Mouse (Mus musculus) intestine, postnatal 0 days (tissue): Measurements from ENCODE around the gene Cntln. TPM values are rescaled to one million over a fixed set of nuclear protein-coding genes. Genes with fewer than 3 reads are reported as not detected.

Experiments
- ATAC-seq: fragments of 200-750 bp; cut with Nextera tagmentation; 2 replicates; pipeline ENCODE4 v1.8.0; 2017; ENCODE audit warnings: mild to moderate bottlenecking, moderate TSS enrichment, moderate library complexity
- H3K27ac ChIP-seq: fragments of 300-500 bp; sonication (generic); 2 replicates; pipeline ENCODE4 v1.5.1; 2014; ENCODE audit warnings: mild to moderate bottlenecking, low read depth, low read length, moderate library complexity
- H3K27me3 ChIP-seq: fragments of 300-500 bp; sonication (generic); replicated peaks from 2 replicates; pipeline ENCODE4 v1.6.1; 2014; ENCODE audit warnings: low read length, mixed read lengths; ENCODE audit not compliant: control insufficient read depth, insufficient read depth
- H3K36me3 ChIP-seq: fragments of 300-500 bp; sonication (generic); 2 replicates; pipeline ENCODE4 v1.6.1; 2014; ENCODE audit warnings: mild to moderate bottlenecking, moderate library complexity; ENCODE audit not compliant: control insufficient read depth, insufficient read depth
- H3K4me1 ChIP-seq: fragments of 300-500 bp; sonication (generic); replicated peaks from 2 replicates; pipeline ENCODE4 v1.6.1; 2014; ENCODE audit warnings: antibody characterized with exemption, low read length, mixed read lengths; ENCODE audit not compliant: control insufficient read depth, insufficient read depth
- H3K4me2 ChIP-seq: fragments of 300-500 bp; sonication (generic); replicated peaks from 2 replicates; pipeline ENCODE4 v1.6.1; 2014; ENCODE audit warnings: low read depth, mild to moderate bottlenecking, moderate library complexity
- H3K4me3 ChIP-seq: fragments of 300-500 bp; sonication (generic); 2 replicates; pipeline ENCODE4 v1.5.1; 2014; ENCODE audit warnings: low read depth, low read length
- H3K9ac ChIP-seq: fragments of 300-500 bp; sonication (generic); 2 replicates; pipeline ENCODE4 v1.6.1; 2014; ENCODE audit warnings: mild to moderate bottlenecking, low read depth, low read length
- H3K9me3 ChIP-seq: fragments of 300-500 bp; sonication (generic); 2 replicates; pipeline ENCODE4 v1.6.1; 2016; ENCODE audit warnings: mixed run types; ENCODE audit not compliant: control insufficient read depth
- CTCF ChIP-seq: sonication (generic); IDR thresholded peaks from 2 replicates; pipeline ENCODE4 v1.5.1; 2016; ENCODE audit warnings: low read depth, mild to moderate bottlenecking, control low read depth, antibody characterized with exemption, moderate library complexity
- WGBS: fragments of 180-500 bp; shearing (Covaris S2); extraction: QIAGEN DNeasy Blood & Tissue Kit; methylation state at CpG from one replicate; pipeline ENCODE4 v1.1.7; 2014; 5-methylcytosine and 5-hydroxymethylcytosine counted together
- polyA plus RNA-seq: library from polyadenylated mRNA; unstranded; fragments of >200 nt; fragmentation: Nextera tagmentation; extraction: Ambion mirVana; gene quantifications from 2 replicates; pipeline ENCODE4 v1.2.1, GENCODE M21; 2015

The Cntln gene
- polyA plus RNA-seq, 1 experiment from 2014 or later, result 4.0 TPM

DNA sequence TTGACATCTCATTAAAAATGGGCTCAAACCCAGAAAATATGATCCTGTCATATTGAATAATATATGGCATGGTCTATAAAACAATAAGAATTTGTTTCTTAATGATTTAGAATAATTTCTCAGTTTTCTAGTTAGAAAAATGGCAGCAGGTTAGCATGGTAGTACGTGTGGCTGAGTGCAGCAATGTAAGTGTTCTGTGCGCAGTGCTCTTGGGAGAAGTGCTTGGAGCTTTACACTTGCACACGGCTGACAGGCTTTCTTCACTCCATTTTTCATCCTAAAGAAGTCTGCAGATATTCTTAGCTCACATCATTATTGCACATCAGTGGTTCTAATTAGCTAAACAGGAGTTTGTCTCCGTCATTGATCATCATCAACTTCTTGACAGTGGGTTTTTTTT lies 60.0 kb downstream of the Cntln start:
- no peak overlapping the region for H3K4me3 ChIP-seq
- no peaks in the 10 kb centered on the region for H3K27me3 ChIP-seq
- no peaks in the 10 kb centered on the region for H3K9me3 ChIP-seq
- H3K4me1 ChIP-seq, result no peaks in the 10 kb centered on the region
- H3K36me3 ChIP-seq, result no peaks in the 10 kb centered on the region
- WGBS, result 86% methylated on average over 4 of the region's 4 CpGs
- ATAC-seq, result no peak
- H3K9ac ChIP-seq, result no peak overlapping the region
- no peak for TF ChIP-seq CTCF
- H3K27ac ChIP-seq, result no peak overlapping the region
- no peak overlapping the region for H3K4me2 ChIP-seq

DNA sequence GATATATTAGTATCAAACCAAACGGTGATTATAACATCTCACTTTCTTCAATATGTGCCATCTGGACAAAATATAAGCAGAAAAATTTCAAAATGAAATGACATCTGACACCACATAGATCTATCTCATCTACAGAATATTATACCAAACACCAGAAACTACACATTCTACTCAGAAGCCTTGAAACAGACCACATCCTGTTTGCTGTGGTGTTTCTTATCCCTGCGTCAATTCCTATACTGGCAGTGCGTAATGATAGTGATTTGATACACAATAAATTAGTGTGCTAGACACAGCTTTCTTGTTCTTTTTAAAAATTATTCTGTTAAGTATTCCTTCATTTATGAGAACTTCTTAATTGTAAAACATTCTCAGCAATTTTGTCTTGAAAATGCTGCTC lies 62.3 kb downstream of the Cntln start:
- TF ChIP-seq CTCF, result no peak
- Histone ChIP-seq H3K27ac (no peak overlapping the region), H3K9me3 (no peaks in the 10 kb centered on the region), H3K9ac (no peak overlapping the region), H3K27me3 (no peaks in the 10 kb centered on the region), H3K36me3 (no peaks in the 10 kb centered on the region), H3K4me2 (no peak overlapping the region), H3K4me1 (no peaks in the 10 kb centered on the region), H3K4me3 (no peak overlapping the region)
- ATAC-seq, result no peak
- WGBS, result 84% methylated on average over 3 of the region's 3 CpGs

DNA sequence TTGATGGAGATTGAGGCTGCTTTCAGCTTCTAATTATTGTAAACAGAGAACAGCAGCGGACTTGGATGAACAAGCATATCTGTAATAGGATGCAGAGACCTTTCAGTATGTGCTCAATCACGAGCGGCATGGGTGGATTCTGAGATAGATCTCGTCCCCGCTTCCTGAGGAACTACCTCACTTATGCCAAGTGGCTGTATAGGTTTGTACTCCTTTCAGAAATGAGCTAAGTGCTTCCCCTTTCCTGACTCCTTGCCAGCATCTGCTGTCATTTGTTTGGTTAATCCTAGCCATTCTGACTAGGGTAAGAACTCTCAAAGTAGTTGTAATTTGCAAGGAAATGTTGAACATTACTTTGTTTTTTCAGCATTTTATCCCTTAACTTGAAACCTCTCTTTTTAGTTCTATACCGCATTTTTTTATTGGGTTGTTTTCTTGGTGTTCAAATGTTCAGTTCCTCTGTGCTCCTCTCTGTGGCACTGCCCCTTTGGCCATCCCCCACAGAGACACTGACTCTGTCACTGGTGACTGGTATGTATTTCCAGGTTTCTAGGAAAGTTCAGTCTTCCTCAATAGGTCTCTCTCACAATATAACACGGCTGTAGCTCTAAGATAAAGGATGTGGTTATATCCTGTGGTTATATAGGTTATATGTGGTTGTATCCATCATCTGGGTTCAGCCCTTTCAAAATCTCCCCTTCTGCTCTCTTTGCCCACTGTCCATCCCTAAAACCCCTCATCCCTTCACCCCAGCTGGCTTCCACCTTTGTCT lies 93.0 kb downstream of the Cntln start:
- WGBS, result 64% methylated on average over 7 of the region's 7 CpGs
- TF ChIP-seq CTCF, result no peak
- no peaks in the 10 kb centered on the region for H3K27me3 ChIP-seq
- H3K4me2 ChIP-seq, result no peak overlapping the region
- H3K36me3 ChIP-seq, result no peaks in the 10 kb centered on the region
- H3K9ac ChIP-seq, result no peak overlapping the region
- H3K4me1 ChIP-seq, result no peaks in the 10 kb centered on the region
- H3K4me3 ChIP-seq, result no peak overlapping the region
- no peak overlapping the region for H3K27ac ChIP-seq
- no peak for ATAC-seq
- H3K9me3 ChIP-seq, result no peaks in the 10 kb centered on the region

DNA sequence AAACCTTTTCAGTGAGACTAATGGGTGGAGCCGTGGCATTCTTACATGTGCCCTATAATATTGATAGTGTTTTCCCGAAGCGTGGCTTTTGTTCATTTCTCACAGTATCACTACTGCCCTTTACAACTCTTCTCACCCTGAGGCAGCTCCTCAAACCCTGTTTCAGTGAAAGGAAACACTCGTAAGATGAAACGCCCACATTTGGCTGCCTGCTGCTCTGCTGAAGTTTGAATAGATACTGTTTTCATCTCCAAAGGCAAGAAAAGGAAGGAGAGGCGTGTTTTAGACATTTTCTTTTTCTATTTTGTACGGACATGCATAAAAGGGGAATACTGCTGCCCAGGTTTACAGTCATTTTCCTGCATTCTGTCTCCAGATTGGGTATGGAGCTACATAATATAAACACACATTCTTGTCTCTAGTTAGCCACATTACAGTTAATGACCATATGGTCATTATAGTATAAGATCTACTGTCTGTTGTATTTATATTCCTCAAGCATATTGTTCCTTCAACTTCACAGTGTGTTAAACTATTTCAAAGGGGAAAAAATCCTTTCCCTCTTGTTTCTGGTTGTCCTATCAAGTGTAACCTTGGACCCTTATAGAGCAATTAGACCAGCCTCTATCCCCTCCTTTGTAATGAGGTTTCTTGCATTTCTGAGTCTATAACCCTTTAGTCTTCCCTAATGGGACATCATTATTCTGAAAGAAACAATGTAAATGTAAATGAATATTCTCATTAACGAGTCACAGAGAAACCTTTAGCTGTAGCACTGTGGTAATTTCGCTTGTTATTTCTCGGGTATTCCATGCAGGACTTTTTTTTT lies 111.6 kb downstream of the Cntln start:
- no peaks in the 10 kb centered on the region for H3K27me3 ChIP-seq
- no peaks in the 10 kb centered on the region for H3K9me3 ChIP-seq
- 84% methylated on average over 10 of the region's 10 CpGs for WGBS
- H3K4me2 ChIP-seq, result no peak overlapping the region
- H3K4me1 ChIP-seq, result no peaks in the 10 kb centered on the region
- no peak overlapping the region for H3K4me3 ChIP-seq
- no peak overlapping the region for H3K9ac ChIP-seq
- ATAC-seq, result no peak
- no peaks in the 10 kb centered on the region for H3K36me3 ChIP-seq
- no peak overlapping the region for H3K27ac ChIP-seq
- TF ChIP-seq CTCF, result no peak

DNA sequence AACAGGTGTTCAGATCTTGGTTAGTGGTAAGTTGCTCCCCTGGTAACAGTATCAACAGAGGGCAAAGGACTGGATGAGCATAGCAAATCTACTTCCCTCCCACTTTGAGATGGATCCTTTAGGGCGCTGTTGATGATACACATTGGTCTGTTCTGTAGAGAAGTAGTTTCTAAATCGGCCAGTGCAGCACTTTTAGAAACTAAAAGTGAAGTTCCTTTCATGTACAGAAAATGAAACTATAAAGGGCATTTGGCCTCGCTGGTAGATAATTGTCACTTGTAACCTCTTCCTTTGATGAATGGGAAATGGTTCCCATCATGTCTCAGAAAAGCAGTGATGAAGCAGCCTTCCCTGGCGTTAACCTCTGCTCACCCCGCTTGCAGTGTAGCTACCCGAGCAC lies 121.5 kb downstream of the Cntln start:
- Histone ChIP-seq H3K4me2 (no peak overlapping the region), H3K27me3 (no peaks in the 10 kb centered on the region), H3K9me3 (no peaks in the 10 kb centered on the region), H3K27ac (no peak overlapping the region), H3K4me3 (no peak overlapping the region), H3K36me3 (no peaks in the 10 kb centered on the region), H3K4me1 (no peaks in the 10 kb centered on the region), H3K9ac (no peak overlapping the region)
- no peak for ATAC-seq
- 77% methylated on average over 6 of the region's 6 CpGs for WGBS
- no peak for TF ChIP-seq CTCF

DNA sequence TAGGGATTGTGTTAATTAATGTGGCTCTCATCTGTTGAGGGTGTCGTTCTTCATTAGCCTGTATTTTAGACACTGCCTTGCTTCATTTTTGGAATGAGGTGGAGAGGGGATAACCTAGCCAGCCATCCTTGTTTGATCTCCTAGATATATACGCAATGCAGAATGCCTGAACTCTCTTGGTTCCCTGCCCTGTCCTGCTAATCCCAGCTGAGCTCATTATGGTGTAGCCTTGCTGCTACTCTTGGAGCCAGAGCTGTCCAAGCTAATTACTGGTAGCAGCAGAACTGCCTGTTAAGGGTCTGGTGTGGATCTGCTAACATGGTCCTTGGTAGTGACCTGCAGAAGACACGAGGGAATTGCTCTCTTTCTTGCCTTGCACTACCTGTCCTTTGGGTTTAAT lies 122.7 kb downstream of the Cntln start:
- H3K27me3 ChIP-seq, result no peaks in the 10 kb centered on the region
- WGBS, result 85% methylated on average over 3 of the region's 3 CpGs
- no peak for TF ChIP-seq CTCF
- H3K4me2 ChIP-seq, result no peak overlapping the region
- no peaks in the 10 kb centered on the region for H3K9me3 ChIP-seq
- no peak overlapping the region for H3K4me3 ChIP-seq
- H3K9ac ChIP-seq, result no peak overlapping the region
- ATAC-seq, result no peak
- no peaks in the 10 kb centered on the region for H3K36me3 ChIP-seq
- no peak overlapping the region for H3K27ac ChIP-seq
- no peaks in the 10 kb centered on the region for H3K4me1 ChIP-seq
